Mouse (Mus musculus) erythroid progenitor cell, adult 5-6 weeks (primary cell): ENCODE results near the gene Tspan9. TPM values are rescaled to one million over a fixed set of nuclear protein-coding genes. Genes with fewer than 3 reads are reported as not detected.

Source experiments
- ATAC-seq: replicated peaks from 2 replicates; pipeline ENCODE4 v1.8.0; 2016; ENCODE audit warnings: moderate number of reproducible peaks, mild to moderate bottlenecking, moderate TSS enrichment, inconsistent platforms; ENCODE audit not compliant: poor library complexity, low FRiP score, severe bottlenecking
- total RNA-seq, 2 experiments: library from RNA; stranded (forward) in 1 of 2; stranded (reverse) in 1 of 2; fragments of 150-400 nt in 1 of 2; fragments of 186-747, 209-891 nt in 1 of 2; gene quantifications; 2 replicates each; pipeline versions ENCODE4 v1.2.3 to v1.2.4; 2015 to 2017; ENCODE audit warnings: low replicate concordance in 2 of 2

Gene Tspan9
- total RNA-seq, 2 experiments from 2014 or later: not detected

DNA sequence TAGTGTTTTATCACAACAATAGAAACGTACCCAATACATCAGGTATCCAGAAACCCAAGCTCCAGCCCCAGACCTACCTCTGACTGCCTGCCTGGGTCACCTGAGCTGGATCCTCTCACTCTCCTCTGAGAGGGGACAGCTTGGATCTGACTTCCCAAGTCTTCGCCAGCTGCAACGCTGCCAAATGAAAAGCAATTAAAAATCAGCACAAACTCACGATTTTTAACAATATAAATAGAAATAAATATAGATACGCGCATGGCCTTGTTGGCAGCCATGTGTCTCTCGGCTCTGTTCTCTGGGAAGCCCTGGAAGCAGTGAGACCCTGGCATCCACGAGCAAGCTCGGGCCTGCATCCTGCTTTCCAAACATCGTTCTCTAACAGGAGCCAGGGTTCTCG lies 60.1 kb downstream of the Tspan9 start:
- ATAC-seq: no peak

GRCm38 (mm10) chr6:128081781-128082180 lies 61.6 kb downstream of the Tspan9 start:
- ATAC-seq: no peak

GRCm38 (mm10) chr6:128081293-128081692 lies 62.1 kb downstream of the Tspan9 start:
- ATAC-seq: no peak

DNA sequence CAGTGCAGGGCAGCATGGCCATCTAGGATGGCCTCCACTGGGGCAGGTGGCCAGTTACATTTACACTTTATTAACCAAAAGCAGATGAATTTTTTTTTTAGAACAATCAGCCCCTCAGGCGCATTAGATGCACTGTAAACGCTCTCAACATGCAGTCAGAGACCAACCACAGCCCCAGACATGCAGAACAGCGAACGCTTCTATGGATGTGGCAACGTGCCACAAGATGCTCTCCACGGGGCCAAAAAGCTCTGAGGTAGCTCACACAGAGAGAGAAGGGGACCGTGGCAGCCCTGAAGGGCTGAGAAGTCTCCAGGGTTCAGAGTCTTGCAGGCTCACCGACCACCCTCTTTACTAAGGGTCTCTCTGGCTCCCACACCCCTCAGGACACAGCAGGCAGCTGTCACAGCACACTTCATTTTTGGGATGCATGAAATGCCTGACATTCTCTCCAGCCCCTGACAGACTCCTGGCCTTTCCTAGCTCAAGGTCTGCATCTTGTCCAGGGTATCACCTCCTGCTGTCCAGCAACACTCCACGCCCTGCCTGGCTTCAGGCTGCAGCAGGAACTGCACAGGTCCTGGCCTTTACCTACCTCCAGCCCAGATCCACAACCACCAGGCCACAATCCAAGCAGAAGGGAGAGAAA lies 63.7 kb downstream of the Tspan9 start:
- no peak for ATAC-seq

- no peak for ATAC-seq
These were observed 64.9 kb downstream of the Tspan9 start for GRCm38 (mm10) chr6:128078508-128078907.

DNA sequence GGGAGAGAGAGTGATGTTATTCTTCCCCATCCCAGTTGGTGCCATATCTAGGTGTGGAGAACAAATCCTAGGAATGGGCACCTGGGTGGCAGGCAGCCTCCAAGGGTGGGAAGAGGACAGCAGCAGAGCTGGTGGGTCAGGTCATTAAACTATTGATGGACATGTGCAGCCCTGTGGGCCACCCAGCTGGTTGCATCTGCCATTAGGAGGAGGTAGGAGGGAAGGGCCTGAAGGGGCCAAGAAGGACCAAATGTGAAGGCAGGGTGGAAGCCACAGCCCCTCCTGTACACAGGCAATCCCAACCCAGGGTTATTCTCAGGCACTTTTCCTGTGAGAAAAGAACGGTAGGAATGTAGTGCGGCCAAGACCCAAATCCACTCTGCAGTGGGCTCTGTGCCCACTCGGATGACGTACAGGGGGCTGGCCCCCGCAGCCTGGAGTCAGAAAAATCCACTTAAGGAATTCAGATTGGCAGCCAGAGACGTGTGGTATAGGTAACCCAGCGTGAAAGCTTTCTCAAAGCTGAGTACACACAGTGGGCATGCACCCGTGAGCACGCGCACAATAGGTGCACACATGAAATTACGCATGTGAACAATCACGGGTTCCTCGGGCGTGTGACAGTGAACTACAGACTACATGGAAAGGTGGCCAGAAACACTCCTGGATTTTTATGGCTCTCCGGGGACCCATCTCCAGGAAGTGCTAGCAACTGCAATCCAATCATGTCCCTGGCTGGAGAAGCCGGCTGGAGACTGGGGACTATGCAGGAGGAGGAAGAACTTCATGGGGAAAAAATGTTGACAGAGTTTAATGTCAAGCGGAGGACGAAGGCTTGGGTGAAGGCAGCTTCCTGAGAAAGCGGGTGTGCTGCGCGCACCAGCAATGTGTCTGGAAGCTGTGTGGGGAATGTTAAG lies 67.0 kb downstream of the Tspan9 start:
- ATAC-seq: no peak

DNA sequence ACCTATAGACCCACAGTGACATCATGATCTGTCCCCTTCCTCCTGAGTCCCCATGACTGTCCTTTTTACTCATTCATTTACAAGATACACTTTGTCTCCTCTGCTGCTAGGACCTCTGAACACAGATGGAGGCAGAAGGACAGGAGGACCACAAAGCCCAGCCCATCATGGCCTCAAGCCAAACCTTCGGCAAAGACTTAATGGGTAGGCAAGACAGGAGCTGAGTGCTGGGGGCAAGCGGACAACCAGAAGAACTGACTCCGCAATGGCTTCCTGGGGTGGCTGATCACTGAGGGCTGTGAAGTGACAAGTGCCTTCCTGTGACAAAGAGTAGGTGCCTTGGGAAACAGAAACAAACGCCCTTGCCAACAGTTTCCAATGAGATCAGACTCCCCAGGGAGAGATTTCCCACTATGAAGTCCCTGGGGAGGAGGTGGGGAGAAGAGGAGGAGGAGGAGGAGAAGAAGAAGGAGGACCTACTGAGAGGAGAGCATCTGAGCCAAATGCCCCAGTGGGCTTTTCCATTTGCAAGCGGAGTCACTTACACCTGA lies 67.9 kb downstream of the Tspan9 start:
- ATAC-seq: no peak

DNA sequence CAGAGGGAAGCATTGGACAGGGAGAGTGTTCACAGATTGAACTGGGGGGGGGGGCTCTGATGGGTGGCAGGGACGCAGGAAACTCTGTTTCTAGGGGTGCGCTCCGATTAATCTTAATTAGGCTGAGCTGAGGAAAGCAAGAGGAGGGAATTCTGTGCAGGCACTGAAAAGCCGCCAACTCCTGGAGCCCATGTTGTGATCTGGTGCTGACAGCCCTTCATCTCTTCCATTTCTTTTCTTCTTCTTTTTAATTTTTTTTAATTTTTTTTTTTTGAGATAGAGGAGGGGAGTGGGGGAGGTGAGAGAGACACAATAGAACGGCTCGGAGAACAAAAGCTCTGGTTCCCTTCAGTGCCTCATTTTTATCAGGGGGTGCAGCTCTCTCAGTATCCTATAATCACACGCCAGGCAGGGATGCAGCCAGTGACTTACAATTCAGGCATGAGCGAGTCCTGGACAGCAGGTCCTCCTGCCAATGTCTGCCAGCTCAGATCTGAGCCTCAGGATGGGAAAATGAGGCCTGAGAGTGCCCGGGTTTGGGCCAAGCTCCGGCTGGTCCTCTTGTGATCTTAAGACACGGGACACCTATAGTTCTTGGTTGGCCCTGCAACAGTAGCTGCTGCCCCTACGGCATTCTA lies 72.4 kb downstream of the Tspan9 start:
- ATAC-seq: no peak

GRCm38 (mm10) chr6:128070072-128070872 lies 73.1 kb downstream of the Tspan9 start:
- ATAC-seq: no peak

DNA sequence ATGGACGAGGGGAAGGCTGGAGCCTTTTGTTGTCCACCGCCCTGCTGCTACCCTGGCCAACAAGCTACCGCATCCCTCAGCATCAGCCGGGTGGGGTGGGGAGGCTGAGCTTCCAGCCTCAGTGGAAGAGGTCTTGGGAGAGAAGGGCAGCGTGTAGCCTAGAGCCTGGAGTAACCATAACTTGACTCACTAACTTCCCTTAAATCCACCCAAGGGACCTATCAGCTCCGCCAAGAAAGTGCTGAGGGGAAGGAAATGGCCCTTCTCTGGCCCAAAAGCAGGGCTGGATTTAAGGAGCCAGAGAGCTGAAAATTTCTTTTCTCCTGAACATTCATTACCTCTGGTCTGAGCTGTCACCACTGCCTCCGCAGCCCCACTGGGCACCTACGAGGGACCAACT lies 75.2 kb downstream of the Tspan9 start:
- ATAC-seq: no peak

- no peak for ATAC-seq
These were observed 77.4 kb downstream of the Tspan9 start for GRCm38 (mm10) chr6:128065982-128066381.

- ATAC-seq: no peak
These were observed 79.9 kb downstream of the Tspan9 start for GRCm38 (mm10) chr6:128063501-128063900.

- no peak for ATAC-seq
These were observed 80.6 kb downstream of the Tspan9 start for GRCm38 (mm10) chr6:128062784-128063183.

GRCm38 (mm10) chr6:128062216-128062615 lies 81.2 kb downstream of the Tspan9 start:
- no peak for ATAC-seq

DNA sequence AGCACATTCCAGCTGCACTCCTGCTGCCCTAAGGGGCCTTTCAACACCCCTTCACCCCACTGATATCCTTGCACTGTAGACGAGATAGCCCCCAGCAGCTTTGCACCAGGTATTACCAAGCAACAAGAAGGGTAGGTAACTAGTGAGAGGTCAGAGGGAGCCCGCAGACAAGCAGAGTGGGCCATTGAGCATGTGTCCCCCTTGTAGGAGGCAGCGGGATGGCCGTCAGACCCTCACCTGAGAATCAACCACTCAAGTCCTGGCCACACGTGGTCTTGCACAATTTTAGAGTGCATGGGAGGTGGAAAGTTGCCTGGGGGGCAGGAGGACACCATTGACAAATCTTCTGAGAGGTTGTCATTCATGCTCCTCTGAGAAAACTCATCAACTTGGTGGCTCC lies 82.1 kb downstream of the Tspan9 start:
- ATAC-seq: no peak

- ATAC-seq: no peak
These were observed 84.8 kb downstream of the Tspan9 start for GRCm38 (mm10) chr6:128058570-128058969.

DNA sequence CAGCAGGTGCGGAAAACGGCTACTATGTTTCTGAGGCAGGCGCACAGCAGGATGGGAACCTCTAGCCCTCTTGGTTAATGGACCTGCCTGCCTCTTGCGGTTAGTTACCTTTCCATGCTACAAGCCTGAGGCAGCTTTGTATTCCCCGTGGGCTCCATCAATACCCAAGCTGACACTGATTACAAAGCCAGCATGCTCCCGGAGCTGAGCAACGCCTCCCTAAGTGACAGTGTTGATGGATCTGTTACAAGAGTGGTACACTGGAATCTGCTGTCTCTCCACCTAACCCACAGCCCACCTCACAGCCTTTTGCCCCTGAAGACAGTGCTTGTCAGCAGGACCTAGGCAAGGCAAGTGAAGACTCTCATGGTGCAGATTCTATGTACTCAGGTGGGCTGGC lies 85.2 kb downstream of the Tspan9 start:
- no peak for ATAC-seq

DNA sequence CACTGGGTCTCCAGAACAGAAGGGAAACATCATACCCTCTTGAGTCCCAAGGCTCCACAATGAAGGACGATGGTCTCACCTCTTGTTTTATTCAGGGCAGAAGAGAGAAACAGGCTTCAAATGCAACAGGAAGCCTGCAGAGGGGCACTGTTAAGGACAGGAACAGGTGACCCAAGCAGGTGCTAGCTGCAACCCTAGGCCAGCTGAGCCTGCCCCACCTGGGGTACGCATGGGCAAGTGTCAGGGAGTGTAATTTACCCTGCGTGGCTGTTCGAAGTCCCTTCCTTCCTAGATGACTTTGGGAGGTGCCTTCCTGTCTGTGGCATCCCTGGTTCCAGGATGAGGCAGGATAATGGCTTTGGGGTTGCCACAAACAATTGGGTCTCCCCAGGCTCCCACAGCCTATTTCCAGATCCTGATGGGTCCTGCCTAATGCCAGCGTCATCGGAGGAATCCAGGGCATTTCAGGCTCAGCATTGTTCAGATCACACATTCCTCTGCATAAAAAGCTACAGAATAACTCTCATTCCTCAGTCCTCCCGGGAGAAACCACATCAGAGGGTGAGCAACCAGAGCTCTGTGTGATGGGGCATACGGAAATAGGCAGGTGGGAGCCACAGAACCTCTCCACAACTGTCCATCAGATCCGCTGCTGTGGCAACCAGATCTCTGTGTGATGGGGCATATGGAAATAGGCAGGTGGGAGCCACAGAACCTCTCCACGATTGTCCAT lies 90.2 kb downstream of the Tspan9 start:
- ATAC-seq: no peak

GRCm38 (mm10) chr6:128047671-128048070 lies 95.7 kb downstream of the Tspan9 start:
- no peak for ATAC-seq
